Mouse (Mus musculus): ENCODE data around the gene Rtp3. TPM values are rescaled to one million over a fixed set of nuclear protein-coding genes. Genes with fewer than 3 reads are reported as not detected.

Rtp3 gene
- 1.1 TPM in 2 replicates for polyA plus RNA-seq (2012; rRNA removed)

GRCm38 (mm10) chr9:110990204-110990603 lies at the start of gene Rtp3:
Gene Rtp3, minus strand, starts transcription at chr9:110990583.

DNA sequence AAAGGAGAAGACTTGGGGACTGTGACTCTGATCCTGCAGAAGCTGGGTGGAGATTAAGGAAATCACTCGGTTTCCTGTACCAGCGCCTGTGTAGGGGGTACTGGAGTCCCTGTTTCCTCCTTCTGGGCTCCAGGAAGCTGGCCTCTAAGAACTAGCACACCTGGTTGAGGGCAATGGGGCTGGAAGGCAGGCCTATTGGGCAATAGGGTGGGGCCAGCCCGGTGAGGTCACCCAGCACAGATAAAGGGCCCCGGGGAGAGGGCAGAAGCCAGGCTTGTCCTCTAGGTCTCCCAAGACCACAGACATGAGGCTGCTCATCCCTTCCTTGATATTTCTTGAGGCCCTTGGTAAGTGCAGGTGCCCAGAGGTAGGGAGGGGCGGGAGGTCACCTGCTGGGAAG lies 28.6 kb upstream of the Rtp3 start, which contains the start of gene Ltf:
Gene Ltf, plus strand, starts transcription at position 250 of the 400 bp plus-strand sequence.

GRCm38 (mm10) chr9:110951397-110951796 lies 39.0 kb downstream of the Rtp3 start, which contains the start of gene Lrrc2:
Gene Lrrc2, plus strand, starts transcription at chr9:110951545.

GRCm38 (mm10) chr9:110945926-110946325 lies 44.5 kb downstream of the Rtp3 start, which contains the start of gene Tdgf1:
Gene Tdgf1, minus strand, starts transcription at chr9:110946158.

Other genes with a start within 250 kb of the Rtp3 start
- not detected in 2 replicates for gene Myl3, start 248.7 kb downstream of the Rtp3 start, polyA plus RNA-seq (2012; rRNA removed)
- 16.5 and 23.0 TPM in 2 replicates for gene Pth1r, start 243.4 kb downstream of the Rtp3 start, polyA plus RNA-seq (2012; rRNA removed)
- gene Prss42, start 192.4 kb downstream of the Rtp3 start, polyA plus RNA-seq (2012; rRNA removed), result not detected in 2 replicates
- not detected in 2 replicates for gene Prss44, start 176.6 kb downstream of the Rtp3 start, polyA plus RNA-seq (2012; rRNA removed)
- gene Prss43, start 163.9 kb downstream of the Rtp3 start, polyA plus RNA-seq (2012; rRNA removed), result not detected in 2 replicates
- not detected in 2 replicates for gene Prss45, start 156.0 kb downstream of the Rtp3 start, polyA plus RNA-seq (2012; rRNA removed)
- gene Prss46, start 146.1 kb downstream of the Rtp3 start, polyA plus RNA-seq (2012; rRNA removed), result not detected in 2 replicates
- not detected in 2 replicates for gene Prss50, start 132.6 kb downstream of the Rtp3 start, polyA plus RNA-seq (2012; rRNA removed)
- gene Als2cl, start 110.7 kb downstream of the Rtp3 start, polyA plus RNA-seq (2012; rRNA removed), result 44.7 and 53.9 TPM in 2 replicates
- gene Tmie, start 110.5 kb downstream of the Rtp3 start, polyA plus RNA-seq (2012; rRNA removed), result 1.1 and 1.2 TPM in 2 replicates
- gene Fam240a, start 73.7 kb downstream of the Rtp3 start, polyA plus RNA-seq (2012; rRNA removed), result not detected in 2 replicates
- not detected in 2 replicates for gene Tdgf1, start 44.4 kb downstream of the Rtp3 start, polyA plus RNA-seq (2012; rRNA removed)
- gene Lrrc2, start 39.0 kb downstream of the Rtp3 start, polyA plus RNA-seq (2012; rRNA removed), result not detected in 2 replicates
- 0.05 and 0.09 TPM in 2 replicates for gene Ltf, start 28.7 kb upstream of the Rtp3 start, polyA plus RNA-seq (2012; rRNA removed)
- 2.6 and 4.4 TPM in 2 replicates for gene Ccrl2, start 66.9 kb upstream of the Rtp3 start, polyA plus RNA-seq (2012; rRNA removed)
- gene Lrrfip2, start 127.0 kb upstream of the Rtp3 start, polyA plus RNA-seq (2012; rRNA removed), result 21.4 and 22.0 TPM in 2 replicates

All from colon, adult 2 months (tissue).